Mouse (Mus musculus): ENCODE measurements around the gene Trio. TPM values are rescaled to one million over a fixed set of nuclear protein-coding genes. Genes with fewer than 3 reads are reported as not detected.

Trio gene
- polyA plus RNA-seq, 1 experiment: 187 TPM

DNA sequence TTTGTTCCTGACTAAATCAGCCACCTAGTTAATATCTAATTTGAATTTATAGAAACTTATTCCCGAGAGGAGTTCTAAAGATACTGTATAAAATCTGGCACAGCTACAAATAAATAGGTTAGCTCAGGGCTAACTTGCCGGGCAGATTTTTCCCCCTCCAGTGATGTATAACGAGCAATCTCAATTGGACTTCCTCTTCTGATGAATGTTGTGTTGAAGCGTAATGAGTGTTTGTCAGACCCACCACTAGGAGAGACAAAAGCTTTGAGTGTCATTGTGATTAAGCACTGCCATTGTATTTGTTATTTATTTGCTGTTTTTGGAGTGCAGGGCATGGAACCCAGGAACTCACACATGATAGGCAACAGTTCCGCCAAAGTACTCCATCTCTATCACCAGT lies 39.9 kb upstream of the Trio start:
- H3K27me3 ChIP-seq (ENCODE audit: control insufficient read depth, insufficient read depth, low read length): no peaks in the 10 kb centered on the region
- no peak for TF ChIP-seq POLR2A (IDR thresholded peaks at IDR 0.05; ENCODE audit: borderline replicate concordance, insufficient read depth, low read length)
- TF ChIP-seq CTCF (IDR thresholded peaks at IDR 0.05; ENCODE audit: borderline replicate concordance, insufficient read depth, low read depth, low read length): no peak
- no peak for DNase-seq
- no peak overlapping the region for H3K4me3 ChIP-seq (replicated peaks; ENCODE audit: insufficient read depth, low read depth, low read length)
- WGBS: 82% methylated on average over 5 of the region's 5 CpGs
- H3K27ac ChIP-seq (ENCODE audit: insufficient read depth, low read length): no peak overlapping the region
- no peaks in the 10 kb centered on the region for H3K4me1 ChIP-seq (ENCODE audit: control insufficient read depth, insufficient read depth, low read length)

DNA sequence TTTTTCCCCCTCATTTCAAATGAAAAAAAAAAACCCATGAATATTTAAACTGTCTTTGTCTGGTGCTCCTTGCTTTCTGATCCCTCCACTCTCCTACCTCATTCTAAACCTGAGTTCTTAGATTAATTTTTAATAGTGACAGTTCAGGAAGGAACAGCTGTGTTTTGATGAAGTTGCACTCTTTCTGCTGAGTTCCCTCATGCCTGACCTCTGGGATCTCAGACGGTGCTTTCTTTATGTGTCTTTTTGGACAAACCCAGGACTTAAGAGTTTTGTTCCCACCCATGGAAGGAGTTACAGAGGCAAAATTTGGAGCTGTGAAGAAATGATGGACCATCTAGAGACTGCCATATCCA lies 39.1 kb upstream of the Trio start:
- no peak for DNase-seq
- Histone ChIP-seq H3K27me3 (ENCODE audit: control insufficient read depth, insufficient read depth, low read length) (no peaks in the 10 kb centered on the region), H3K27ac (ENCODE audit: insufficient read depth, low read length) (no peak overlapping the region), H3K4me1 (ENCODE audit: control insufficient read depth, insufficient read depth, low read length) (no peaks in the 10 kb centered on the region), H3K4me3 (replicated peaks; ENCODE audit: insufficient read depth, low read depth, low read length) (no peak overlapping the region)
- 38% methylated on average over 1 of the region's 1 CpGs for WGBS
- TF ChIP-seq POLR2A (IDR thresholded peaks at IDR 0.05; ENCODE audit: borderline replicate concordance, insufficient read depth, low read length) (no peak), CTCF (IDR thresholded peaks at IDR 0.05; ENCODE audit: borderline replicate concordance, insufficient read depth, low read depth, low read length) (no peak)

- no peak overlapping the region for H3K4me3 ChIP-seq (replicated peaks; ENCODE audit: insufficient read depth, low read depth, low read length)
- no peaks in the 10 kb centered on the region for H3K4me1 ChIP-seq (ENCODE audit: control insufficient read depth, insufficient read depth, low read length)
- TF ChIP-seq POLR2A (IDR thresholded peaks at IDR 0.05; ENCODE audit: borderline replicate concordance, insufficient read depth, low read length): no peak
- TF ChIP-seq CTCF (IDR thresholded peaks at IDR 0.05; ENCODE audit: borderline replicate concordance, insufficient read depth, low read depth, low read length): no peak
- H3K27me3 ChIP-seq (ENCODE audit: control insufficient read depth, insufficient read depth, low read length): no peaks in the 10 kb centered on the region
- no peak overlapping the region for H3K27ac ChIP-seq (ENCODE audit: insufficient read depth, low read length)
- WGBS: 47% methylated on average over 13 of the region's 13 CpGs
- no peak for DNase-seq
Observed at GRCm38 (mm10) chr15:28064081-28064732, 38.6 kb upstream of the Trio start.

DNA sequence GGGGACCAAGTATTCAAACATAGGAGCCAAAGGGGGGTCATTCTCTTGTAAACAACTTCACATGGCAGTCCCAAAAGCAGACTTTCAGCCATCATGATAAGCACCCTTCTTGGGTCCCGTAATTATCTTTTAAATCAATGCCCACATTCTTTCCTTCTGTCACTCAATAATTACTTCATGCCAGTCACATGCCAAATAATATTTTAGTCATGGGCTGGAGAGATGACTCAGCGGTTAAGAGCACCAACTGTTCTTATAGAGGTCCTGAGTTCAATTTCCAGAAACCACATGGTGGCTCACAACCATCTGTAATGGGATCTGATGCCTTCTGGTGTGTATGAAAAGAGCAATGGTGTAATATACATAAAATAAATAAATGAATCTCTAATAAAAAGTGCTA lies 37.8 kb upstream of the Trio start:
- Histone ChIP-seq H3K27me3 (ENCODE audit: control insufficient read depth, insufficient read depth, low read length) (no peaks in the 10 kb centered on the region), H3K4me1 (ENCODE audit: control insufficient read depth, insufficient read depth, low read length) (no peaks in the 10 kb centered on the region), H3K4me3 (replicated peaks; ENCODE audit: insufficient read depth, low read depth, low read length) (no peak overlapping the region), H3K27ac (ENCODE audit: insufficient read depth, low read length) (no peak overlapping the region)
- WGBS: 93% methylated on average over 2 of the region's 2 CpGs
- DNase-seq: no peak
- TF ChIP-seq CTCF (IDR thresholded peaks at IDR 0.05; ENCODE audit: borderline replicate concordance, insufficient read depth, low read depth, low read length) (no peak), POLR2A (IDR thresholded peaks at IDR 0.05; ENCODE audit: borderline replicate concordance, insufficient read depth, low read length) (no peak)

DNA sequence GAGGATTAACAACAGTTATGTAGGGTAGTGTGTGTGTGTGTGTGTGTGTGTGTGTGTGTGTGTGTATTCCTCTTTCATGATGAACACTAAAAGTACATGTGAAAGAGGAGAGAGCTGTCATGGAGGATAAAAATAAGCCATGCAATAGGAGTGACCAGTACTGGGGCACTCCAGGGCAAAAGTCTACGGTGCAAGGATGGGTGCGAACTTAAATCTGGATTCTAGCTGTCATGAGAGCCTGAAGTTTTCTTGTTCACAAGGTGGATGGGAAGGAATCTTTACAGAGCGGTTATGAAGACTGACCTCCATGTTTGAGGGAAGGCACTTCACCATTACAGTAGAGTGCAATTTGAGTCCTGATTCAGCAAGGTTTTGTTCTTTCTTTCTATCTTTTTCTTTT lies 36.4 kb upstream of the Trio start:
- 98% methylated on average over 3 of the region's 3 CpGs for WGBS
- no peaks in the 10 kb centered on the region for H3K4me1 ChIP-seq (ENCODE audit: control insufficient read depth, insufficient read depth, low read length)
- no peak overlapping the region for H3K4me3 ChIP-seq (replicated peaks; ENCODE audit: insufficient read depth, low read depth, low read length)
- no peaks in the 10 kb centered on the region for H3K27me3 ChIP-seq (ENCODE audit: control insufficient read depth, insufficient read depth, low read length)
- no peak for TF ChIP-seq CTCF (IDR thresholded peaks at IDR 0.05; ENCODE audit: borderline replicate concordance, insufficient read depth, low read depth, low read length)
- no peak for DNase-seq
- no peak overlapping the region for H3K27ac ChIP-seq (ENCODE audit: insufficient read depth, low read length)

GRCm38 (mm10) chr15:28060977-28061376 lies 35.3 kb upstream of the Trio start:
- 79% methylated on average over 5 of the region's 5 CpGs for WGBS
- Histone ChIP-seq H3K27ac (ENCODE audit: insufficient read depth, low read length) (no peak overlapping the region), H3K4me1 (ENCODE audit: control insufficient read depth, insufficient read depth, low read length) (no peaks in the 10 kb centered on the region), H3K27me3 (ENCODE audit: control insufficient read depth, insufficient read depth, low read length) (no peaks in the 10 kb centered on the region), H3K4me3 (replicated peaks; ENCODE audit: insufficient read depth, low read depth, low read length) (no peak overlapping the region)
- TF ChIP-seq POLR2A (IDR thresholded peaks at IDR 0.05; ENCODE audit: borderline replicate concordance, insufficient read depth, low read length) (no peak), CTCF (IDR thresholded peaks at IDR 0.05; ENCODE audit: borderline replicate concordance, insufficient read depth, low read depth, low read length) (no peak)
- DNase-seq: no peak

DNA sequence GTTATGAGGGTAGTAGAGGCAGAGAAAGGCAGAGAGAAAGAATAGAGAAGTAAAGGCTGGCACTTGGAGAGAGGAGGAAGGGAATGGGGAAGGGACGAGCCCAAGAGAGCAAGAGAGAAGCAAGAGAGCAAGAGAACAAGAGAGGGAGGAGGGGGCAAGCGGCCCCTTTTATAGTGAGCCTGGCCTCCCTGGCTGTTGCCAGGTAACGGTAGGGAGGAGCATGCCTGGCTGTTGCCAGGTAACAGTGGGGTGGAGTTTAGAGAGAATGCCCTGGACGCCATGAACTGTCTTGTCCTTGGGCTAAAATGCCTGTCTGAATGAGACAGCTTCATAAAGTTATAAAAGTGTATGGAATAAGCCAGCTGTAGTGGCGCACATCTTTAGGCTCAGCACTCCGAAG lies 34.8 kb upstream of the Trio start:
- Histone ChIP-seq H3K4me3 (replicated peaks; ENCODE audit: insufficient read depth, low read depth, low read length) (no peak overlapping the region), H3K27ac (ENCODE audit: insufficient read depth, low read length) (no peak overlapping the region), H3K27me3 (ENCODE audit: control insufficient read depth, insufficient read depth, low read length) (no peaks in the 10 kb centered on the region), H3K4me1 (ENCODE audit: control insufficient read depth, insufficient read depth, low read length) (no peaks in the 10 kb centered on the region)
- no peak for DNase-seq
- TF ChIP-seq POLR2A (IDR thresholded peaks at IDR 0.05; ENCODE audit: borderline replicate concordance, insufficient read depth, low read length) (no peak), CTCF (IDR thresholded peaks at IDR 0.05; ENCODE audit: borderline replicate concordance, insufficient read depth, low read depth, low read length) (no peak)
- WGBS: 36% methylated on average over 6 of the region's 6 CpGs

DNA sequence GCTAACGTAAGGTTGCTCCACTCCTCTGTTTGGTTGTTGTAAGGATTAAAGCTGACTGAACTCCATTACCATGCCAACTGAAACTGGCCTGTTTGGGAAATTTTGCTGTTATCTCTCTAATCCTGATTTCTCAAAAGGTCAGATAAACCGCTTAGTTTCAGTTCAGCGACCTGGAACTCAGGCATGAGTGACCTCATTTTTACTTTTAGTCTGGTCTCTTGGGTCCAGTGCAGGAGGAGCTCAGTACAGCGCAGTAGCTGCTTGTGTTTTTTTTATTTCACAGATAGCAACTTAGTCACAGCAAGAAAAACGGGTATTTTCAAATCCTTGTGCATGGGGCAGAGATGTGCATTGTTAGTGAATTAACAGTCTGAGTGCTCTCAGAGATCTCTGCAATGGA lies 31.9 kb upstream of the Trio start:
- no peak overlapping the region for H3K4me3 ChIP-seq (replicated peaks; ENCODE audit: insufficient read depth, low read depth, low read length)
- TF ChIP-seq CTCF (IDR thresholded peaks at IDR 0.05; ENCODE audit: borderline replicate concordance, insufficient read depth, low read depth, low read length) (no peak), POLR2A (IDR thresholded peaks at IDR 0.05; ENCODE audit: borderline replicate concordance, insufficient read depth, low read length) (no peak)
- no peaks in the 10 kb centered on the region for H3K4me1 ChIP-seq (ENCODE audit: control insufficient read depth, insufficient read depth, low read length)
- no peak for DNase-seq
- H3K27me3 ChIP-seq (ENCODE audit: control insufficient read depth, insufficient read depth, low read length): no peaks in the 10 kb centered on the region
- H3K27ac ChIP-seq (ENCODE audit: insufficient read depth, low read length): no peak overlapping the region
- WGBS: 62% methylated on average over 5 of the region's 5 CpGs
